Mouse (Mus musculus): Measurements from ENCODE around the gene Capn1. TPM values are rescaled to one million over a fixed set of nuclear protein-coding genes. Genes with fewer than 3 reads are reported as not detected.

Gene Capn1
- polyA plus RNA-seq, 1 experiment from 2014 or later, result 21.2 TPM

GRCm38 (mm10) chr19:5953201-5953770 is 62.4 kb downstream of the Capn1 start:
- WGBS, result 91% methylated on average over 19 of the region's 19 CpGs
- no peaks in the 10 kb centered on the region for H3K4me1 ChIP-seq (replicated peaks; ENCODE audit: control insufficient read depth, insufficient read depth)
- H3K27ac ChIP-seq (replicated peaks), result peak overlapping the region; percentile 86
- no peak for ATAC-seq (ENCODE audit: low FRiP score, low TSS enrichment)
- no peak overlapping the region for H3K4me3 ChIP-seq (ENCODE audit: low read depth, low read length)
- no peaks in the 10 kb centered on the region for H3K9me3 ChIP-seq (ENCODE audit: control insufficient read depth, low read length)
- no peaks in the 10 kb centered on the region for H3K27me3 ChIP-seq (ENCODE audit: control insufficient read depth, insufficient read depth, low read length)
- H3K4me2 ChIP-seq (replicated peaks; ENCODE audit: low read depth), result no peak overlapping the region
- no peak overlapping the region for H3K9ac ChIP-seq (ENCODE audit: low read length)
- TF ChIP-seq EP300 (optimal IDR thresholded peaks at IDR 0.05), result no peak
- TF ChIP-seq CTCF (IDR thresholded peaks at IDR 0.05; ENCODE audit: low read depth), result no peak
- H3K36me3 ChIP-seq (ENCODE audit: control insufficient read depth, insufficient read depth, low read length), result peaks cover 4% of the 10 kb centered on the region
- peak; percentile 31 for DNase-seq (ENCODE audit: low spot score)

GRCm38 (mm10) chr19:5952071-5952691 is 63.5 kb downstream of the Capn1 start:
- peak overlapping the region; percentile 27; the same call in 1 of the 2 replicates for H3K9ac ChIP-seq (ENCODE audit: low read length)
- DNase-seq (ENCODE audit: low spot score) (peak; percentile 50), ATAC-seq (ENCODE audit: low FRiP score, low TSS enrichment) (peak; percentile 77)
- TF ChIP-seq CTCF (IDR thresholded peaks at IDR 0.05; ENCODE audit: low read depth), result no peak
- no peak for TF ChIP-seq EP300 (optimal IDR thresholded peaks at IDR 0.05)
- no peak overlapping the region for H3K4me3 ChIP-seq (ENCODE audit: low read depth, low read length)
- peak overlapping the region; percentile 17; the same call in 1 of the 2 replicates for H3K4me2 ChIP-seq (replicated peaks; ENCODE audit: low read depth)
- peak overlapping the region; percentile 86 for H3K27ac ChIP-seq (replicated peaks)
- H3K9me3 ChIP-seq (ENCODE audit: control insufficient read depth, low read length), result no peaks in the 10 kb centered on the region
- no peaks in the 10 kb centered on the region for H3K27me3 ChIP-seq (ENCODE audit: control insufficient read depth, insufficient read depth, low read length)
- H3K4me1 ChIP-seq (replicated peaks; ENCODE audit: control insufficient read depth, insufficient read depth), result no peaks in the 10 kb centered on the region
- H3K36me3 ChIP-seq (ENCODE audit: control insufficient read depth, insufficient read depth, low read length), result peaks cover 4% of the 10 kb centered on the region; the same call in 1 of the 2 replicates
- WGBS, result 69% methylated on average over 13 of the region's 13 CpGs

- H3K27me3 ChIP-seq (ENCODE audit: control insufficient read depth, insufficient read depth, low read length), result no peaks in the 10 kb centered on the region
- H3K9me3 ChIP-seq (ENCODE audit: control insufficient read depth, low read length), result no peaks in the 10 kb centered on the region
- peak overlapping the region; percentile 17; the same call in 1 of the 2 replicates for H3K4me2 ChIP-seq (replicated peaks; ENCODE audit: low read depth)
- H3K36me3 ChIP-seq (ENCODE audit: control insufficient read depth, insufficient read depth, low read length), result peaks cover 4% of the 10 kb centered on the region; the same call in 1 of the 2 replicates
- H3K4me3 ChIP-seq (ENCODE audit: low read depth, low read length), result no peak overlapping the region
- WGBS, result 81% methylated on average over 16 of the region's 16 CpGs
- H3K9ac ChIP-seq (ENCODE audit: low read length), result no peak overlapping the region
- TF ChIP-seq EP300 (optimal IDR thresholded peaks at IDR 0.05), result no peak
- no peak for TF ChIP-seq CTCF (IDR thresholded peaks at IDR 0.05; ENCODE audit: low read depth)
- no peaks in the 10 kb centered on the region for H3K4me1 ChIP-seq (replicated peaks; ENCODE audit: control insufficient read depth, insufficient read depth)
- DNase-seq (ENCODE audit: low spot score) (no peak), ATAC-seq (ENCODE audit: low FRiP score, low TSS enrichment) (no peak)
- peak overlapping the region; percentile 53; the same call in 1 of the 2 replicates for H3K27ac ChIP-seq (replicated peaks)
Observed at GRCm38 (mm10) chr19:5951631-5952030, 64.1 kb downstream of the Capn1 start.

- DNase-seq (ENCODE audit: low spot score) (no peak), ATAC-seq (ENCODE audit: low FRiP score, low TSS enrichment) (no peak)
- TF ChIP-seq CTCF (IDR thresholded peaks at IDR 0.05; ENCODE audit: low read depth), result no peak
- no peak for TF ChIP-seq EP300 (optimal IDR thresholded peaks at IDR 0.05)
- H3K9ac ChIP-seq (ENCODE audit: low read length), result no peak overlapping the region
- no peak overlapping the region for H3K27ac ChIP-seq (replicated peaks)
- peaks cover 4% of the 10 kb centered on the region; the same call in 1 of the 2 replicates for H3K36me3 ChIP-seq (ENCODE audit: control insufficient read depth, insufficient read depth, low read length)
- H3K27me3 ChIP-seq (ENCODE audit: control insufficient read depth, insufficient read depth, low read length), result no peaks in the 10 kb centered on the region
- H3K4me2 ChIP-seq (replicated peaks; ENCODE audit: low read depth), result no peak overlapping the region
- H3K4me3 ChIP-seq (ENCODE audit: low read depth, low read length), result no peak overlapping the region
- WGBS, result 84% methylated on average over 11 of the region's 11 CpGs
- H3K4me1 ChIP-seq (replicated peaks; ENCODE audit: control insufficient read depth, insufficient read depth), result peaks cover 6% of the 10 kb centered on the region
- H3K9me3 ChIP-seq (ENCODE audit: control insufficient read depth, low read length), result no peaks in the 10 kb centered on the region
Observed at GRCm38 (mm10) chr19:5950218-5950617, 65.5 kb downstream of the Capn1 start.

- peaks cover 10% of the 10 kb centered on the region for H3K4me1 ChIP-seq (replicated peaks; ENCODE audit: control insufficient read depth, insufficient read depth)
- H3K4me2 ChIP-seq (replicated peaks; ENCODE audit: low read depth), result no peak overlapping the region
- peak overlapping the region; percentile 63 for H3K27ac ChIP-seq (replicated peaks)
- H3K36me3 ChIP-seq (ENCODE audit: control insufficient read depth, insufficient read depth, low read length), result peaks cover 4% of the 10 kb centered on the region; the same call in 1 of the 2 replicates
- ATAC-seq (ENCODE audit: low FRiP score, low TSS enrichment) (no peak), DNase-seq (ENCODE audit: low spot score) (no peak)
- H3K27me3 ChIP-seq (ENCODE audit: control insufficient read depth, insufficient read depth, low read length), result no peaks in the 10 kb centered on the region
- H3K4me3 ChIP-seq (ENCODE audit: low read depth, low read length), result no peak overlapping the region
- TF ChIP-seq EP300 (optimal IDR thresholded peaks at IDR 0.05) (no peak), CTCF (IDR thresholded peaks at IDR 0.05; ENCODE audit: low read depth) (no peak)
- WGBS, result 44% methylated on average over 8 of the region's 8 CpGs
- H3K9me3 ChIP-seq (ENCODE audit: control insufficient read depth, low read length), result no peaks in the 10 kb centered on the region
- 0 out of 2 replicates have a peak overlapping the region, but pooled peaks have one; percentile 27 for H3K9ac ChIP-seq (ENCODE audit: low read length)
Observed at GRCm38 (mm10) chr19:5945891-5946290, 69.8 kb downstream of the Capn1 start.

- ATAC-seq (ENCODE audit: low FRiP score, low TSS enrichment) (peak; percentile 85), DNase-seq (ENCODE audit: low spot score) (peak; percentile 66)
- Histone ChIP-seq H3K9me3 (ENCODE audit: control insufficient read depth, low read length) (no peaks in the 10 kb centered on the region), H3K27ac (replicated peaks) (peak overlapping the region; percentile 63), H3K27me3 (ENCODE audit: control insufficient read depth, insufficient read depth, low read length) (no peaks in the 10 kb centered on the region), H3K4me1 (replicated peaks; ENCODE audit: control insufficient read depth, insufficient read depth) (peaks cover 10% of the 10 kb centered on the region), H3K36me3 (ENCODE audit: control insufficient read depth, insufficient read depth, low read length) (peaks cover 4% of the 10 kb centered on the region; the same call in 1 of the 2 replicates), H3K4me2 (replicated peaks; ENCODE audit: low read depth) (no peak overlapping the region; the same call in 1 of the 2 replicates), H3K9ac (ENCODE audit: low read length) (peak overlapping the region; percentile 23; the same call in 1 of the 2 replicates), H3K4me3 (ENCODE audit: low read depth, low read length) (no peak overlapping the region)
- WGBS, result 29% methylated on average over 7 of the region's 7 CpGs
- TF ChIP-seq CTCF (IDR thresholded peaks at IDR 0.05; ENCODE audit: low read depth) (no peak), EP300 (optimal IDR thresholded peaks at IDR 0.05) (no peak)
Observed at GRCm38 (mm10) chr19:5945027-5945426, 70.7 kb downstream of the Capn1 start.

Data from stomach, postnatal 0 days (tissue).